Mouse (Mus musculus): ENCODE results near the gene Ppp4r3a.

- TF ChIP-seq CTCF (IDR thresholded peaks at IDR 0.05; ENCODE audit: low read depth): no peak
- TF ChIP-seq EP300 (IDR thresholded peaks at IDR 0.05; ENCODE audit: low read depth): no peak
These were observed 57.0 kb downstream of the Ppp4r3a start for GRCm38 (mm10) chr12:101026518-101026917.
